Mouse (Mus musculus): ENCODE data around the gene 2010300C02Rik.

Gene 2010300C02Rik

DNA sequence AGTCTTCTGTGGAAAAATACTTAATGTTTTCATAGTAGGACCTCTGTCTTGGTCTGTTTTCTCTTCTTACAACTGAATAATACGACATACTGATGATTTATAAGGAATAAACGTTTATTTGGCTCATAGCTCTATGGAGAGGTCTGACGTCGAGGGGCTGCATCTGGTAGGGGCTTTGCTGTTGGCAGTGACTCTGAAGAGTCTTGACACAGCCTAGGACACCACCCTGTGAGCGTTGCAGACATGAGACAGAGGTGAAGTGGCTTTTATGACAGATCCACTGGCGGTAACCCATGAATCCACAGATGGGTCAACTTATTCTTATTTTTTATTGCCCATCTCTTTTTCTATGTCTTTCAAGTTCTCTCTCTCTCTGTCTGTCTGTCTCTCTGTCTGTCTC is 52.5 kb downstream of the 2010300C02Rik start:
- no peak for DNase-seq (ENCODE audit: low spot score in 2 of 2)

DNA sequence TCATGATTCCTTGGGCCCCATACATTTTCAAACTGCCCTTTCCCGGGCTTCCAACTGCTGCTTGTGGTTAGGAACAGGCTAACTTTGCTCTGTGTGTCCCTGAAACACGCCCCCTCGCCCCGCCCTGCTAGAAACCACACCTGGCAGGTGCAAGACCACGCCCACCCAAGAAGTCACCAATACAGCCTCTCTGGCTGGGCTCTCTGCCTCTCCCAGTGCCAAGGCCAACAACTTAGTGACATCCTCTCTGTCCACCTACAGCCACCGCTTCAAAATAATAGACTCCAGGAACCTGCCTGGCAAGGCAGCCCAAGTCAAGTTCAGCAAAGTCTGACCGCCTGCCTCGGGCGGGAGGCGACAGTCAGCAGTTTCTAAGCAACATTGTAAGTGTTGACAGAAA is 53.3 kb downstream of the 2010300C02Rik start:
- DNase-seq (ENCODE audit: low spot score in 2 of 2), result no peak

DNA sequence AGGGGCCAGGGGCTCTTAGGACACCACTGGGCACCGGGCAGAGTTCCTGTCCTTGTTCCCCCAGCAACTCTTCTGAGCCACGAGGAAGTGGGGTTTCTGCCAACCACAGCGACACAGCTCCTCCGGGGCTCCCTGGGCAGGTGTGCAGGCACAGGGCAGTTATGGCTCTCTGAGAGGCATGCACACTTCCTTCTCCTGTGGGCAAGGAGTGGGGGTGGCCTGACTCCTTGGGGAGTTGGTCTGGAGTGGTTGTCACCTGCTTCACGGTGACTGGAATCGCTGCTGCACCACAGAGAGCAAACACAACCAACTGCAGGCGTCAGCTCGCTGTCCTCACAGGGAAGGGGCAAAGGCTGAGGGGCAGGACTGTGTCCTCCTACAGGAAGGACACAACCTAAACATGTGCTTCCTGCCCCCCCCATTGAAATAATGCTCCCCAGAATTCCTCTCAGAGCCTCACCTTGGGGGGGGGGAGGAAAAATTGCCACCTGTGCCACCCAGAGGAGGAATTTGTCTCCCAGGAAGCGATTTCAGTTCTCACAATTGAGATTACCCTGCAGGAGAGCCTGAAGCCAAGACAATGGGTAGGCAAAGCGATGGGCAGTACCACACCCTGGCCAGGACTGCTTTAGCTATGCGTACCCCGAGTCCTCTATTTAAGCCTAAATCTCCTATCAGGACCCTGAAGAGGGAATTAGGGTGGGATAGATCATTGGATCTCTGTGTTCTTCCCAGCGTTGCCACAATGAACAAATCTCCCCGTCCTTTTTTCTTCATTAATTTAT is 54.2 kb downstream of the 2010300C02Rik start:
- no peak for DNase-seq (ENCODE audit: low spot score in 2 of 2)

- no peak for DNase-seq (ENCODE audit: low spot score in 2 of 2)
Observed at GRCm38 (mm10) chr1:37664496-37664895, 55.4 kb downstream of the 2010300C02Rik start.

DNA sequence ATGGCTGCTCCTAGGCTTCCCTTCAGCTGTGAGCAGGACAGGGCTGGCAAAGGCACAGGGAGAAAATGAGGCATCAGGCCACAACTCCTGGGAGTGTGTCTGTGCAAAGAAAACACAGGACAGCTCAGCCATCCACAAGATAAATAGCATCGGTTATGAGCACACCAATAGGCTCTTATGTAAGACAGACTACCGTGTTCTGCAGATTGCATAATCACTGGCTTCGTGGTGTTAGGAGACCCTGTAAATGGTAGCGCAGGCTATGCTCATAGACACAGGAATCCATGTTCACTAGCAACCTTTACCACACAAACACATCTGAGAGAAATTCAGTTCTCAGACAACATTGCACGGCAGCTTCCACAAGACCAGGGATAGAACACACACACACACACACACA is 56.3 kb downstream of the 2010300C02Rik start:
- DNase-seq (ENCODE audit: low spot score in 2 of 2), result no peak

DNA sequence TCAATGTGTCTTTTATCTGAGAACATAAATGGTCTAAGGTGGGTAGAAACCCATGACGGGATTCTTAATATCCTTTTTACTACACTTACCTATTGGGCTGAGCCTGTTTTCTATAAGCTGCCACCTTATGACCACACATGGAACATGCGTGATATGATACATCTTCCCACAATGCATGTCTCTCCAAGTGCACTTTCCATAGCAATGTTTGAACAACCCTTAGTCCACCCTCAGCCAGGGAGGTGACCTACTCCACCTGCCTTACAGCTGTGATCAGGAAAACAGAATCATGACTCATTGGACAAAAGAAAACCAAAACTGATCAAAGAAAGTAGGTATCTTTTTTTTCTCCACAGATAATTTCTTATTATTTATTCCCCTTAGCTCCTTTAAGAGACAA is 63.9 kb downstream of the 2010300C02Rik start:
- DNase-seq (ENCODE audit: low spot score in 2 of 2), result no peak

GRCm38 (mm10) chr1:37653992-37654391 is 65.9 kb downstream of the 2010300C02Rik start:
- DNase-seq (ENCODE audit: low spot score in 2 of 2), result no peak

DNA sequence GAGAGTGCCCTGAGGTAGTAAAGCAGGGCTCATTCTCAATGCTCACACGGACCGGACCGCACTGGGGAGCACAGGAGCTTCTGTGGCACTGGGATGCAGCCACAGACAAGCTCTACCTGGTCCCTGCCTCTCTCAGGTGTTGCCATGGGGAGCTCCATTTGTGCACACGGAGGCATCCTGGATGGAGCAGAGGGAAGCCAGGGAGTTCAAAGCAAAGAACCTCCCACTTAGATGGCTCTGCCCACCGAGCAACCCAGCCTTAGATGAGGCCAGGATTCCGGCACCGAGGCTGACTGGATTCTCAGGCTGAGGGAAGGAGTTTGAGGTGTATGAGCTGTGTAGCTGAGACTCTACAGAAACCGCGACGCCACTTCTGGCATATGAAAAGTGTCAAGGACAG is 72.8 kb downstream of the 2010300C02Rik start:
- no peak for DNase-seq (ENCODE audit: low spot score in 2 of 2)

- no peak for DNase-seq (ENCODE audit: low spot score in 2 of 2)
Observed at GRCm38 (mm10) chr1:37644501-37644900, 75.4 kb downstream of the 2010300C02Rik start.

DNA sequence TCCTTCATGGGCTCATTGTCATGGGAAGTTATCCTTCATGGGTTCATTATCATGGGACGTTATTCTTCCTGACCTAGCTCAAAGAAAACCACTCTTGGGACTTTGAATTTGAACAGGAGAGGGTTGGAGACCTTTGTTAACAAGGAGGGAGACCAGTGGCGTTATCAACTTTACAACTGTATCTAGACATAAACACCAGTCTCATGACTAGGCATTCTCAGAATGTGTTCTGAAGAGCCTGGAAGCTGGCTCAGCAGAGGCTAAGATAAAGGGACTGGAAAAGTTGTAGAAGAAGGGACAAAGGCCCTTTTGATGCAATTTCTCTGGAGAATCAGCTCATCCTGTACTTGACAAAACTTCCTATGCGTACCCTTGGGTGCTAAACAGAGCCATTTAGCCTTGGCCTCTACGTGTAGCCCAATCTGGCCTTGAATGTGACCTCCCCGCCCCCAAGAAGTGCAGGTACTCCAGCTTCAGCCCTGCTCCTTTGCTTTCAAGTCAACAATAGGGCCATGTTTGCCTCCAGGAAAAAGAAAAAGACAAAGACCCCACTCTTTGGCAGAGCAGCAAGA is 76.0 kb downstream of the 2010300C02Rik start:
- no peak for DNase-seq (ENCODE audit: low spot score in 2 of 2)

GRCm38 (mm10) chr1:37641361-37641760 is 78.5 kb downstream of the 2010300C02Rik start:
- DNase-seq (ENCODE audit: low spot score in 2 of 2), result no peak

DNA sequence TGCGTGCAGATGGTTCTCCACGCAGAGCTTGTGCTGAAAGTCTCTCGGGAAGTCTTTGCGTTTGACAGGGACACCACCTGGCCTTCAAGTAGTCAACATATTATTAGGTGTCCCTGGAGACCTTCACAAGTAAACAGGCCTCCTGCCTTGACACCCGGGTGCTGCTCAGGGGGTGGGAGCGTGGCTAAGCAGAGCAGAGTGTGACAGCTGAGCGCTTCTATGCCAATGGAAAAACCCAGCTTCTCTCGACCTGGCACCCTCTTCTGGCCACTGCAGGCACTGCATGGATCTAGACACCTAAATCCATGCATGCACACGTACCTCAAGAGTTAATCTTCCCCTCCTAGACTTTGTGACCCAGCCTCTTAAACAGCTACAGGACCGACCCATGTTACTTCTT is 80.8 kb downstream of the 2010300C02Rik start:
- peak; percentile 48 to 77 for DNase-seq (ENCODE audit: low spot score in 2 of 2)

- DNase-seq (ENCODE audit: low spot score in 2 of 2), result no peak
Observed at GRCm38 (mm10) chr1:37638560-37638959, 81.3 kb downstream of the 2010300C02Rik start.

DNA sequence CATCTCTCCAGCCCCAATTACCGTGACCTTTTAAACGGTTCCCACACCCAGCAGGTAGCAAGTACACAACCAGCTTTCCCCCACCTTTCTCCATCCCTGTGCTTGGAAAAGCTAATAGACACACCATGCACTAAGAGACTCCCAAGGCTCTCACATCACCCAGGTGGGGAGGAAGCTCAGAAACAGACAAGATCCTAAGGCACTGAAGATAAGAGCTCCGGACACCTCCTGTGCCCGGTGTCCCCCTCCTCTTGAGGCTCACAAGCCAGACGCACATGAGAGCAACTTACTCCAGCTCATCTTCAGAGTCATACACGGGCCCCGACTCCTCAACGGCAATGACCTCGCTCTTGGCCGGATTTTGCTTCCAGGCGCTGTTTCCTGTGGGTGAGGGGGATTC is 82.3 kb downstream of the 2010300C02Rik start:
- no peak for DNase-seq (ENCODE audit: low spot score in 2 of 2)

- no peak for DNase-seq (ENCODE audit: low spot score in 2 of 2)
Observed at GRCm38 (mm10) chr1:37636824-37637223, 83.1 kb downstream of the 2010300C02Rik start.

GRCm38 (mm10) chr1:37636169-37636568 is 83.7 kb downstream of the 2010300C02Rik start:
- DNase-seq (ENCODE audit: low spot score in 2 of 2), result peak in 1 of 2 experiments; percentile 67

GRCm38 (mm10) chr1:37635716-37636115 is 84.2 kb downstream of the 2010300C02Rik start:
- DNase-seq (ENCODE audit: low spot score in 2 of 2), result no peak

DNA sequence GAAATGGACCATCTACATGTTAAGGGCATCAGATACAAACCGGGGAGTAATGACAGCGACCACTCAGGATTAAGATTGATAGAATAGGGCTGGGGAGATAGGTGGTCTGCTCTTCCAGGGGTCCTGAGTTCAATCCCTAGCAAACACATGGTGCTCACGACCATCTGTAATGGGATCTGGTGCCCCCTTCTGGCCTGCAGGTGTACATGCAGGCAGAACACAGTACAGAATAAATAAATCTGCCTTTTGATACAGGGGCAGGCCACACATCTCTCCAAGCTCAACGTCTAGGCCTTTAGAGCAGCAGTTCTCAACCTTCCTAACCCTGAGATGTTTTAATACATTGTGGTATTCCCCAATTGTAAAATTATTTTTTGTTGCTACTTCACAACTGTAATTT is 85.2 kb downstream of the 2010300C02Rik start:
- DNase-seq (ENCODE audit: low spot score in 2 of 2), result peak in 1 of 2 experiments; percentile 67

DNA sequence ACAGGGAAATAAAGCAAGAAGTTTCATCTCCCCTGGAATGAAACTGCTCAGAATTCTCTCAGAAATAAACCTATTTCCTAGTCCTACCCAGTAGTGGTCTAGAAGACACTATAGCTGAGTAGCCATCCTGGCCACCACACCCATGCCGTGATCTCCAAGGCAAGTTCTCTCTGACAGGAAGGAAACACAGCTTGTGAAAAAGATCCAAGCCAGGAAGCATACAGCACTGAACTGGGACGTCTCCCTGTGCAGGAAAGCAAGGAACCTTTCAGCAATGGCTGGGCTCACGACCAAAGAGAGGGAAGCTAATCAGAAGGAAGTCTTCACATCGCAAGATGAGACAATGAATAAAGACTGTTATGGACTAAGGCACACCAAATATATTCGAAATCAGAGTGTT is 86.4 kb downstream of the 2010300C02Rik start:
- no peak for DNase-seq (ENCODE audit: low spot score in 2 of 2)

DNA sequence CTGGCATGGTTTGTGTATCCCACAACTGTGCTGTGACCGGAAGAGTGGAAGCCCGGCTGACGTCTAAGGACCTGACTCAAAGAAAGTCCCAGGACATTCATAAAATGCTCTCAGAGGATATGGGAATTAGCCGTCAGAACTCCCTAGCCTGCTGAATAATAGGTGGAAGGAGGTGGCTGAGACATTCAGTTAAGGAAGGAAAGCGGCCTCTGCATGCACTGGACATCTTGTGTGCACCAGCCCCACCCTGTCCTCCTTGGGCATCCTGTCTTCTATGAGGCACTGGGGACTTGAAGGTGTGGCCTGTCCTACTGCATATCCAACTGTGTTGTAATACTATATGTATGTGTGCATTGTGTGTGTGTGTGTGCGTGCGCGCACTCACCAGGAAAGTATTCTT is 87.5 kb downstream of the 2010300C02Rik start:
- no peak for DNase-seq (ENCODE audit: low spot score in 2 of 2)

- DNase-seq (ENCODE audit: low spot score in 2 of 2), result no peak
Observed at GRCm38 (mm10) chr1:37631456-37631855, 88.4 kb downstream of the 2010300C02Rik start.

- no peak for DNase-seq (ENCODE audit: low spot score in 2 of 2)
Observed at GRCm38 (mm10) chr1:37630412-37631210, 89.3 kb downstream of the 2010300C02Rik start.

GRCm38 (mm10) chr1:37629876-37630275 is 90.0 kb downstream of the 2010300C02Rik start:
- no peak for DNase-seq (ENCODE audit: low spot score in 2 of 2)
